Mouse (Mus musculus) yolk sac, embryonic 10.5 days (tissue): Measurements from ENCODE around the gene Eepd1.

ENCODE experiments used
- DNase-seq: peaks from one replicate; pipeline ENCODE4 v3.0.0-alpha.2; 2017; ENCODE audit warnings: low spot score

The Eepd1 gene

GRCm38 (mm10) chr9:25535487-25535886 is 54.1 kb downstream of the Eepd1 start:
- no peak for DNase-seq

- DNase-seq: no peak
These were observed 58.1 kb downstream of the Eepd1 start for GRCm38 (mm10) chr9:25539461-25539860.

DNA sequence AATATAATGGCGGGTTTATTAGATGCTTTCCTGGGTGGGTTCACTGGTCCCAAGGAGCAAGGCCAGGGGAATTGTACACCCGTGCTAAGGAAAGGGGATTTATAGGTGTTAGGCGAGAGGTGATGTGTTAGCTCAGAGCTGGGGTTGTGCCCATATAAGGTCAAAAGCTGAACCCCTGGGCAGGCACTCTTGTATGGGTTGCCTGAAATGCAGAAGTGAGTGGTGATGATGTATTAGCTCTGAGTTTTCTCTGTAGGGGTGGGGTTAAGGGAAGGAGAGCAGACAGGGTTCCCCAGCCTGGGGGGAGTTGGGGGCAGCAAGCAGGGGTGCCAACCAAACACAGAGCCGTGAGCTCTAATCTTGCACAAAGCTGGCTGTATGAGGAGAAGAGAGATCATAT is 60.0 kb downstream of the Eepd1 start:
- DNase-seq: no peak

DNA sequence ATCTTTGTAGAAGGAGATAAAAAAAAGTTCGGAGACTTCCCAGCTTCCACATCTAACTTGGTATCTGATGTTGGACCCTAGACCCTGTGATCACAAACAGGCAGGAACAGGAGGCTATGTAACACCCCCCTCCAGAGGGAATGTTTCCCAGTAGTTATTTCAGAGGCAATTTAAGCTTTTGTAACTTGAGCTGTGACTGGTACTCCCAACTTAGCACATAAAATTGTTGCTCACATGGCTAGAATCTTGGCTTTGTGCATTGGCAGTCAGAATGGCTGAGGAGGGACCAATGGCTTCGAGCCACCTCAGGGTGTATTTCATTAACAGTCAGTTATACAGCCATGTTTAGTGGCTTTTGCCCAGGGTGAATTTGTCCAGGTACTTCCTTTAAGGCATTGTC is 63.9 kb downstream of the Eepd1 start:
- no peak for DNase-seq

GRCm38 (mm10) chr9:25549130-25550060 is 68.0 kb downstream of the Eepd1 start:
- DNase-seq: no peak

DNA sequence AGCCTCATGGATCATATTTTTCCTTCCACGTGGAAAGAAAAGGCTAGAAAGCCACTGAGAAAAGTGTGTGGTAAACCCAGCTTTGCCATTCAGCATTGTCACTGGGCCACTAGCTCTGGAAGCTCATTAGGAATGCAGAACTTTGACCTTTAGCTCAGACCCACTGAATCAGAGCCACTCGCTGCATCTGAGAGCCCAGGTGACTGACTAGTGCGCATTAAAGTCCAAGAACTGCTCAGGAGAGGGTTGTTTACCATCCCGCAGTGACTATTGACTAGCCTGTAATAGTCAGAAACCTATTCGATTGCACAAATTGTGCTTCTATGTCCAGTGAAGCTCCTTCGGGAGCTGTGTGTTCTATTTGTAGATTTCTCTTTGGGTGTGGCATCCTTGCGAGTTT is 68.8 kb downstream of the Eepd1 start:
- peak; percentile 75 for DNase-seq

DNA sequence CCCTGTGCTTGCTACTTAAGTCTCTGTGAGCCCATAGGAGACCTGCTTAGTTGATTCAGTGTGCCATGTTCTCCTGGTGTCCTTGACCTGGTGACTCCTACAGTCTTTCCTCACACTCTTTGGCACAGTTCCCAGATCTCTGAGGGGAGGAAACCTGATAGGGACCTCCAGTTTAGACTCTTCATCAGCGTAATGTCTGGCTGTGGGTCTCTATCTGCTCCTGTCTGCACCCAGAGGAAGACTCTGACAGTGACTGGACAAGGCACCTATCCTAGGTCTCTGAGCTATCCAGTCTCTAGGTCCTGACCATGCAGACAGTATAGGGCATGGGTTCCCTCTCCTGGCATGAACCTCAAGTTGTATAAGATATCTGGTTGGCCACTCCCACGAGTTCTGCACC is 71.2 kb downstream of the Eepd1 start:
- DNase-seq: peak; percentile 29

DNA sequence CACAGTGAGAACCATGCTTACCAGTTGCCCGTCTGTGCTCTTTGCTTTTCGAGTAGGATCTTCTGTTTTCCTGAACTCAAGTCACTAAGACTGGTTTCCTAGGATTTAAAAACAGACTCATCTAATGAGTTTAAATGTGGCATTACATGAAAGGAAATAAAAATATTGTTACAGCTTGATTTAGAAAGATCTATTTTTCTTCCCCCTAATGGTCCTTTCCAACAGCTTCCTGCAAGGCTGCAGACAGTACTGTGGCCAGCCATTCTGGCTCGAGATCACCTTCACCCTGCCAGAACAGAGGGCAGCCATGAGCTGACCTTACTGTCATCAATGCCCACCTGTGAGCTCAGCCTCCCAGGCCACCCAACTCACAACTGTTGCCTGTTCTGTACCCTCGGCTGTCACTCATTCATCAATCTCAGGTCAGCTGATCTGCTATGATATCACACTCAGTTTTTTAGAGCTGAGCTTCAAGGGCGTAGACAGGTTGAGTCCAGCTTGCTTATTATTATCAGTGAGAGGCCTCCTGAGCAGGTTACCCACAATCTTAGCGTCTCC is 73.0 kb downstream of the Eepd1 start:
- DNase-seq: no peak

- DNase-seq: no peak
These were observed 73.9 kb downstream of the Eepd1 start for GRCm38 (mm10) chr9:25555261-25555660.

DNA sequence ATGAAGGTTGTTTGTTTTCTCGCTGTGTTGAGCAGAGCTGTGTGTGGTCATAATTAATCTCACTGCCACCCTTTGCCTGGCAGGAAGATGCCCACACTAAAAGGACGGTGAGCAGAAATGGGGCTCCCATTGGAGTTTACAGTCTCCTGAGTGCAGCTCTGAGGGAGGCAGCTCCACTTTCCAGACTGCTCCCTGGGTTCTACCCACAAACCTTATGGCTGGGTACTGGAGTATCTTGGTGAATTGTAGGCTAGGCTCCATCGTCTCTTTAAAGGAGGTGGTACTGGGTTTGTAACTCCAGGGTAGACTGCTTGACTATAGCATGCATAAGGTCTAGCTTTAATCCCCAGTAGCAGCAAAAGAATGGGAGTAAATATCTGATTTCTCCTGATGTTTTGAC is 74.7 kb downstream of the Eepd1 start:
- no peak for DNase-seq

- DNase-seq: no peak
These were observed 76.0 kb downstream of the Eepd1 start for GRCm38 (mm10) chr9:25557378-25557777.

DNA sequence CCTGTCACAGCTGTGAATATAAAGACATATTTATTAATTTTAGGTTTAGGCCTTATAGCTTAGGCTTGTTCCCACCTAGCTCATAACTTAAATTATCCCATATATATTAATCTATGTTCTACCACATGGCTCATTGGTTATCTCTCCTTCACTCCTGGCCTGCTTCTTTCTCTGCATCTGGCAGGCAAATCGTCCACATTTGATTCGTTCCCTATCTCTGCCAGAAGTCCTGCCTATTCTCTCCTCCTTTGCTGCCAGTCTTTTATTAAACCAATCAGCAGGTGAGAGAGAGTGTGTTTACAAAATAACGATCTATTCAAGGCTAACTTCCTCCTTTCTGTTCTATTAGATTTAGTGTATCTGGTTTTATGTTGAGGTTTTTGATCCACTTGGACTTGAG is 77.5 kb downstream of the Eepd1 start:
- no peak for DNase-seq

- no peak for DNase-seq
These were observed 78.8 kb downstream of the Eepd1 start for GRCm38 (mm10) chr9:25560016-25560758.

DNA sequence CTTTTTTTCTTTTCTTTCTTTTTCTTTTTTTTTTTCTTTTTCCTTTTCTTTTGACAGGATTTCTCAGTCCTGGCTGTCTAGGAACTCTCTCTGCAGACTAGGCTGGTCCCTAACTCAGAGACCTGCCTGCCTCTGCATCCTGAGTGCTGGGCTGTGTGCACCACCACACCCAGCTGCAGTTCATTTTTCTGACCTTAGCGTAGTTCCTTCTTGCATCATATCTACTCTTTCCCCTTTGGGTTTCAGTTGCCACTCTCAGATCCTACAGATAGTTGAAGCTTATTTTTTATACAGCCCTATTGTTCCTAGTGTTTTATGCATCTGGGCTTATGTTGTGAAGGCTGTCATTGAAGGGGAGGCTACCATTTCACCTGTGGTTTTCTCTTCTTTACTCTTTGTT is 79.8 kb downstream of the Eepd1 start:
- no peak for DNase-seq

DNA sequence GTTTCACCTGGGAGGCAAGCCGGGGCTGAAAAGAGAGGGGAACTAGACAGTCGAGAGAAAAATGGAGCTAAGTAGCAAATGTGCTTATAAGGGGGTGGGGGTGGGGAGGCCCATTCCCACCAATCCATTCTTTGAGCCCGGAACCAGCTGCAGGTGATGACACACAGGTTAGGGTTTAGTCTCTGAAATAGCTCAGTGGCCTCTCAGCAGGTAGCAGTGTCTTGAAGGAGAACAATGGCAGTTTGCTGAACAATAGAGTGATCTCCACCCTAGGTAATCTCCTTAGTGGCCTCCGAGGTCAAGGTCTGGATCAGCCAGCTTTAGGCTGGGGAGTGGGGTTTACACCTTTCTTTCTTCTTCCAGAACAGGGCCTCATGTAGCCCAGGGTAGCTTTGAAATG is 82.5 kb downstream of the Eepd1 start:
- DNase-seq: no peak

DNA sequence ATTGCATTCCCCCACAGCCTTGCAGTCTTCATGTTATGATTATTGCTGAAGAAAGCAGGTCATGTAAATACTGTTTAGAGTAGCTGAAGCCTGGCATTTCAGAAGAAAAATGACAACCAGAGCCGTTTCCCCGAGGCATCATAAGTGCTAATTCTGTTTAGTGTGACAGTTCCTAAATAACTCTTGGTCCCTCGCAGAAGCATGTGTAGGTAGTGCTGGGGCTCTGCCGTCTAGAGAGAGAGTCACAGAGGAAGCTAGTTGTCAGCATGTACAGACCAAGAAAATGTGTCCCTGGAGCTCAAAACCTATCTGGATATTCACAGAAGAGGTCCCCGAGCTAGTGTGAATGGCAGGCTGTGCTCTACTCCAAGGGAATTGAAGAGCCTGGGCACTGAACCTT is 85.7 kb downstream of the Eepd1 start:
- DNase-seq: no peak

GRCm38 (mm10) chr9:25568783-25569182 is 87.4 kb downstream of the Eepd1 start:
- DNase-seq: no peak

GRCm38 (mm10) chr9:25570011-25570410 is 88.7 kb downstream of the Eepd1 start:
- DNase-seq: no peak

GRCm38 (mm10) chr9:25570436-25570835 is 89.1 kb downstream of the Eepd1 start:
- peak; percentile 61 for DNase-seq

GRCm38 (mm10) chr9:25571381-25571780 is 90.0 kb downstream of the Eepd1 start:
- no peak for DNase-seq

- DNase-seq: no peak
These were observed 92.4 kb downstream of the Eepd1 start for GRCm38 (mm10) chr9:25573753-25574152.

DNA sequence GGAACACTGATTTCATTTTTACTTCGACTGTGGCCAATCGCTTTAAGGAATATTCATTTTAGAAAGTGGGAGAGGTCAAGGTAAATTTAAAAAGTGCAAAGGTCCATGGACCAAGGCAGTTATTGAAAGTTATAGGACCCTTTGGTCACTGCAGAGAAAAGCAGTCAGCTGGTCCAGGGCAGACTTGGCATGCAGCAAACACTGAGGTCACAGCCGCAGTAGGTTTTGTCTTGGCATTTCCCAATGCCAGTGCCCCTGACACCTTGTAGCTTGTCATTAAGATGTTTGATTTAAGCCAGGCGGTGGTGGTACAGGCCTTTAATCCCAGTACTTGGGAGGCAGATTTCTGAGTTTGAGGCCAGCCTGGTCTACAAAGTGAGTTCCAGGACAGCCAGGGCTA is 92.8 kb downstream of the Eepd1 start:
- no peak for DNase-seq
